Mouse (Mus musculus) limb, embryonic 11.5 days (tissue): ENCODE measurements around the gene Ift81. TPM values are rescaled to one million over a fixed set of nuclear protein-coding genes. Genes with fewer than 3 reads are reported as not detected.

Experiments used
- ATAC-seq: fragments of 200-750 bp; cut with Nextera tagmentation; 2 replicates; pipeline ENCODE4 v1.8.0; 2017; ENCODE audit warnings: low read depth; ENCODE audit not compliant: insufficient number of reproducible peaks, low FRiP score, low TSS enrichment
- DNase-seq: peaks from one replicate; pipeline ENCODE4 v3.0.0-alpha.2; 2015; ENCODE audit warnings: low spot score
- H3K27ac ChIP-seq: fragments of 300-500 bp; sonication (generic); replicated peaks from 2 replicates; pipeline ENCODE4 v1.5.1; 2014; ENCODE audit warnings: low read depth, mild to moderate bottlenecking, low read length
- H3K27me3 ChIP-seq: fragments of 300-500 bp; sonication (generic); 2 replicates; pipeline ENCODE4 v1.6.1; 2014; ENCODE audit warnings: mild to moderate bottlenecking, low read length, mixed read lengths; ENCODE audit not compliant: control insufficient read depth, insufficient read depth
- H3K36me3 ChIP-seq: fragments of 300-500 bp; sonication (generic); 2 replicates; pipeline ENCODE4 v1.6.1; 2014; ENCODE audit warnings: mild to moderate bottlenecking, low read length, moderate library complexity, mixed read lengths; ENCODE audit not compliant: control insufficient read depth, insufficient read depth
- H3K4me1 ChIP-seq: fragments of 300-500 bp; sonication (generic); 2 replicates; pipeline ENCODE4 v1.6.1; 2014; ENCODE audit warnings: low read length, mixed read lengths; ENCODE audit not compliant: control insufficient read depth, insufficient read depth
- H3K4me2 ChIP-seq: fragments of 300-500 bp; sonication (generic); 2 replicates; pipeline ENCODE4 v1.6.1; 2014; ENCODE audit warnings: low read depth, mild to moderate bottlenecking, moderate library complexity; ENCODE audit not compliant: severe bottlenecking
- H3K4me3 ChIP-seq: fragments of 300-500 bp; sonication (generic); 2 replicates; pipeline ENCODE4 v1.5.1; 2014; ENCODE audit warnings: low read depth, low read length
- H3K9ac ChIP-seq: fragments of 300-500 bp; sonication (generic); 2 replicates; pipeline ENCODE4 v1.6.1; 2014; ENCODE audit warnings: mild to moderate bottlenecking, low read length
- H3K9me3 ChIP-seq: fragments of 300-500 bp; sonication (generic); 2 replicates; pipeline ENCODE4 v1.6.1; 2016; ENCODE audit warnings: low read length; ENCODE audit not compliant: control insufficient read depth
- WGBS: fragments of 180-500 bp; shearing (Covaris S2); extraction: QIAGEN DNeasy Blood & Tissue Kit; methylation state at CpG from one replicate; pipeline ENCODE4 v1.1.7; 2014; 5-methylcytosine and 5-hydroxymethylcytosine counted together
- polyA plus RNA-seq: library from polyadenylated mRNA; unstranded; fragments of >200 nt; fragmentation: Nextera tagmentation; extraction: Ambion mirVana; gene quantifications from 2 replicates; pipeline ENCODE4 v1.2.1, GENCODE M21; 2014

Gene Ift81
- polyA plus RNA-seq, 1 experiment from 2014 or later: 39.6 TPM

GRCm38 (mm10) chr5:122514127-122514521, 100.2 kb downstream of the Ift81 start:
- no peak overlapping the region for H3K27ac ChIP-seq
- H3K27me3 ChIP-seq: no peaks in the 10 kb centered on the region
- H3K4me3 ChIP-seq: no peak overlapping the region
- no peaks in the 10 kb centered on the region for H3K9me3 ChIP-seq
- no peak overlapping the region for H3K9ac ChIP-seq
- 44% methylated on average over 8 of the region's 8 CpGs for WGBS
- no peaks in the 10 kb centered on the region for H3K36me3 ChIP-seq
- peaks cover 5% of the 10 kb centered on the region for H3K4me1 ChIP-seq
- DNase-seq (no peak), ATAC-seq (no peak)
- no peak overlapping the region; the same call in 1 of the 2 replicates for H3K4me2 ChIP-seq

- WGBS: 44% methylated on average over 23 of the region's 23 CpGs
- H3K4me3 ChIP-seq: no peak overlapping the region
- H3K9ac ChIP-seq: no peak overlapping the region
- no peaks in the 10 kb centered on the region for H3K9me3 ChIP-seq
- ATAC-seq: no peak
- peaks cover 5% of the 10 kb centered on the region for H3K4me1 ChIP-seq
- H3K27ac ChIP-seq: no peak overlapping the region
- H3K27me3 ChIP-seq: no peaks in the 10 kb centered on the region
- H3K36me3 ChIP-seq: no peaks in the 10 kb centered on the region
- no peak for DNase-seq
- H3K4me2 ChIP-seq: no peak overlapping the region; the same call in 1 of the 2 replicates
Observed at GRCm38 (mm10) chr5:122513421-122514126, 100.7 kb downstream of the Ift81 start.

GRCm38 (mm10) chr5:122512011-122512410, 102.3 kb downstream of the Ift81 start:
- Histone ChIP-seq H3K27me3 (no peaks in the 10 kb centered on the region), H3K4me2 (no peak overlapping the region), H3K9ac (no peak overlapping the region), H3K27ac (no peak overlapping the region), H3K36me3 (no peaks in the 10 kb centered on the region), H3K9me3 (no peaks in the 10 kb centered on the region), H3K4me3 (no peak overlapping the region), H3K4me1 (peaks cover 5% of the 10 kb centered on the region)
- 89% methylated on average over 6 of the region's 6 CpGs for WGBS
- ATAC-seq: no peak
- DNase-seq: no peak

- 76% methylated on average over 9 of the region's 9 CpGs for WGBS
- Histone ChIP-seq H3K27me3 (no peaks in the 10 kb centered on the region), H3K4me3 (no peak overlapping the region), H3K4me1 (peaks cover 5% of the 10 kb centered on the region), H3K4me2 (no peak overlapping the region), H3K27ac (no peak overlapping the region), H3K9me3 (no peaks in the 10 kb centered on the region), H3K9ac (no peak overlapping the region), H3K36me3 (no peaks in the 10 kb centered on the region)
- DNase-seq (no peak), ATAC-seq (no peak)
Observed at GRCm38 (mm10) chr5:122511405-122511804, 102.9 kb downstream of the Ift81 start.

GRCm38 (mm10) chr5:122510651-122511157, 103.6 kb downstream of the Ift81 start:
- no peak for DNase-seq
- no peaks in the 10 kb centered on the region for H3K36me3 ChIP-seq
- H3K27me3 ChIP-seq: no peaks in the 10 kb centered on the region
- no peak overlapping the region for H3K27ac ChIP-seq
- peaks cover 5% of the 10 kb centered on the region for H3K4me1 ChIP-seq
- no peak overlapping the region for H3K9ac ChIP-seq
- no peaks in the 10 kb centered on the region for H3K9me3 ChIP-seq
- H3K4me2 ChIP-seq: no peak overlapping the region
- 75% methylated on average over 17 of the region's 17 CpGs for WGBS
- H3K4me3 ChIP-seq: no peak overlapping the region
- no peak for ATAC-seq

GRCm38 (mm10) chr5:122509608-122510007, 104.7 kb downstream of the Ift81 start:
- DNase-seq: no peak
- no peak overlapping the region for H3K4me3 ChIP-seq
- no peak overlapping the region for H3K27ac ChIP-seq
- peaks cover 5% of the 10 kb centered on the region for H3K4me1 ChIP-seq
- H3K27me3 ChIP-seq: no peaks in the 10 kb centered on the region
- 50% methylated on average over 7 of the region's 7 CpGs for WGBS
- no peak overlapping the region for H3K4me2 ChIP-seq
- H3K9ac ChIP-seq: no peak overlapping the region
- no peak for ATAC-seq
- no peaks in the 10 kb centered on the region for H3K36me3 ChIP-seq
- H3K9me3 ChIP-seq: no peaks in the 10 kb centered on the region

DNA sequence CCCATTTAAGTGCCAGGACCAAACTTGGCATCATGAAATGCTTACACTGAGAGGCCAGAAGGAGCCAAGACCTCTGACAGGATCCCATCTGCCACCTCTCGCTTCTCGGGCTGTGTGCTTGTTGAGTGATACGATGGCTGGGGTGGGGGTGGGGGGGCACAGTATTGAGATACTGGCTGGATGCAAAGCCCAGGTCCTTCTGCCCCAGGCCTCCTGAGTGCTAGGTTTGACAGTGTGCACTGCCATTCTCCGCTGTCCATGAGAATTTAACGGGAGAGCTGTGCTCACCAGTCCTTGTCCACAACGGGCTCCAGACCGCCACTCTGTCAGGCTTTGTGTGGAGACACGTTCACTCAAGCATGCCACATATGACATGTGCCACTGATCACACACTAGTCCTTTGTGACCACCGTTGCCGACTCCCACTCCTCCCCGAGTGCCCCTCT, 105.4 kb downstream of the Ift81 start:
- H3K4me1 ChIP-seq: peaks cover 2% of the 10 kb centered on the region
- H3K4me2 ChIP-seq: no peak overlapping the region
- WGBS: 91% methylated on average over 11 of the region's 11 CpGs
- H3K27me3 ChIP-seq: no peaks in the 10 kb centered on the region
- no peak overlapping the region for H3K9ac ChIP-seq
- H3K4me3 ChIP-seq: no peak overlapping the region
- no peak overlapping the region for H3K27ac ChIP-seq
- no peaks in the 10 kb centered on the region for H3K9me3 ChIP-seq
- no peaks in the 10 kb centered on the region for H3K36me3 ChIP-seq
- ATAC-seq (no peak), DNase-seq (no peak)

GRCm38 (mm10) chr5:122507396-122507795, 106.9 kb downstream of the Ift81 start:
- ATAC-seq: no peak
- no peaks in the 10 kb centered on the region for H3K27me3 ChIP-seq
- no peak overlapping the region for H3K4me2 ChIP-seq
- H3K36me3 ChIP-seq: no peaks in the 10 kb centered on the region
- H3K4me3 ChIP-seq: no peak overlapping the region
- no peak overlapping the region for H3K9ac ChIP-seq
- DNase-seq: no peak
- no peak overlapping the region for H3K27ac ChIP-seq
- no peaks in the 10 kb centered on the region for H3K9me3 ChIP-seq
- H3K4me1 ChIP-seq: no peaks in the 10 kb centered on the region

DNA sequence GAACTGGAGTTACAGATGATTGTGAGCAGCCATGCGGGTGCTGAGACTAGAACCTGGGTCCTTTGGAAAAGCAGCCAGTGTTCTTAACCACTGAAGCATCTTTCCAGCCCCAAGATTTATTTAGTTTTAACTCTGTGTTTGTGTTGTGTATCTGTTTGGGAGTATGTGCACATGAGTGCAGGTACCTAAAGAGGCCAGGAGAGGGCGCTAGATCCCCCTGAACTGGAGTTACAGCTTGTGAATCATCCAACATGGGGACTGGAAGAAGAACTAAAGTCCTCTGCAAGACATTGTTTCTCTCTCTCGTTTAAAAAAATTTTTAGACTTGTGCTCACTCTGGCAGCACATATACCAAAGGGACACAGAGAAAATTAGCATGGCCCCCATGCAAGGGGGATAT, 107.9 kb downstream of the Ift81 start:
- no peak overlapping the region for H3K9ac ChIP-seq
- 79% methylated on average over 3 of the region's 3 CpGs for WGBS
- H3K4me2 ChIP-seq: no peak overlapping the region
- no peaks in the 10 kb centered on the region for H3K27me3 ChIP-seq
- ATAC-seq: no peak
- H3K4me3 ChIP-seq: no peak overlapping the region
- no peaks in the 10 kb centered on the region for H3K36me3 ChIP-seq
- H3K9me3 ChIP-seq: no peaks in the 10 kb centered on the region
- no peaks in the 10 kb centered on the region for H3K4me1 ChIP-seq
- no peak for DNase-seq
- no peak overlapping the region for H3K27ac ChIP-seq
